Mouse (Mus musculus) limb, embryonic 10.5 days (tissue): ENCODE measurements at regions not wholly inside any gene's neighbourhood (a gene's known extent, or its start where the extent isn't known, plus 50 kb on each side); places are given as distances from the start of the nearest gene placed in this dataset.
"Not testable (repeated sequence)": the region's sequence is repeated elsewhere in the genome, so short reads cannot be mapped to it uniquely, and the experiment has no call there.

Source experiments
- DNase-seq: peaks from one replicate; pipeline ENCODE4 v3.0.0-alpha.2; 2017; ENCODE audit warnings: low spot score
- H3K27ac ChIP-seq: fragments of 300-500 bp; sonication (generic); 2 replicates; pipeline ENCODE4 v1.5.1; 2016; ENCODE audit warnings: mild to moderate bottlenecking
- H3K27me3 ChIP-seq: fragments of 300-500 bp; sonication (generic); 2 replicates; pipeline ENCODE4 v1.6.1; 2016; ENCODE audit warnings: low read depth, mild to moderate bottlenecking; ENCODE audit not compliant: poor library complexity, severe bottlenecking
- H3K36me3 ChIP-seq: fragments of 300-500 bp; sonication (generic); 2 replicates; pipeline ENCODE4 v1.6.1; 2016; ENCODE audit warnings: mild to moderate bottlenecking, moderate library complexity
- H3K4me1 ChIP-seq: fragments of 300-500 bp; sonication (generic); 2 replicates; pipeline ENCODE4 v1.6.1; 2016
- H3K4me3 ChIP-seq: fragments of 300-500 bp; sonication (generic); 2 replicates; pipeline ENCODE4 v1.5.1; 2016; ENCODE audit warnings: mild to moderate bottlenecking, moderate library complexity
- H3K9me3 ChIP-seq: fragments of 300-500 bp; sonication (generic); replicated peaks from 2 replicates; pipeline ENCODE4 v1.6.1; 2016; ENCODE audit warnings: mild to moderate bottlenecking
- WGBS: fragments of 180-500 bp; shearing (Covaris S2); methylation state at CpG from one replicate; pipeline ENCODE4 v1.1.7; 2016; 5-methylcytosine and 5-hydroxymethylcytosine counted together

- no peak for DNase-seq
- WGBS = 84% methylated on average over 1 of the region's 1 CpGs
- H3K27ac ChIP-seq = no peak overlapping the region
- no peak overlapping the region for H3K4me3 ChIP-seq
- H3K27me3 ChIP-seq = no peaks in the 10 kb centered on the region
- no peaks in the 10 kb centered on the region for H3K9me3 ChIP-seq
- H3K4me1 ChIP-seq = no peaks in the 10 kb centered on the region
- no peaks in the 10 kb centered on the region for H3K36me3 ChIP-seq
These were observed 294.4 kb upstream of the Nr5a2 start for GRCm38 (mm10) chr1:137254634-137255033.

GRCm38 (mm10) chr1:137227098-137227485 is 266.8 kb upstream of the Nr5a2 start:
- H3K4me3 ChIP-seq = no peak overlapping the region
- H3K4me1 ChIP-seq = no peaks in the 10 kb centered on the region
- H3K27ac ChIP-seq = no peak overlapping the region
- DNase-seq = no peak
- peaks cover 19% of the 10 kb centered on the region for H3K27me3 ChIP-seq
- 91% methylated on average over 4 of the region's 4 CpGs for WGBS
- no peaks in the 10 kb centered on the region for H3K9me3 ChIP-seq
- no peaks in the 10 kb centered on the region for H3K36me3 ChIP-seq

GRCm38 (mm10) chr1:137226479-137227097 is 266.3 kb upstream of the Nr5a2 start:
- H3K27ac ChIP-seq = no peak overlapping the region
- peaks cover 4% of the 10 kb centered on the region for H3K4me1 ChIP-seq
- 79% methylated on average over 6 of the region's 6 CpGs for WGBS
- H3K36me3 ChIP-seq = no peaks in the 10 kb centered on the region
- H3K4me3 ChIP-seq = no peak overlapping the region
- H3K9me3 ChIP-seq = no peaks in the 10 kb centered on the region
- no peak for DNase-seq
- H3K27me3 ChIP-seq = peaks cover 19% of the 10 kb centered on the region

- WGBS = 36% methylated on average over 3 of the region's 3 CpGs
- DNase-seq = peak; percentile 37
- Histone ChIP-seq H3K27ac (no peak overlapping the region), H3K4me1 (peaks cover 14% of the 10 kb centered on the region), H3K4me3 (no peak overlapping the region), H3K9me3 (no peaks in the 10 kb centered on the region), H3K36me3 (no peaks in the 10 kb centered on the region), H3K27me3 (peaks cover 24% of the 10 kb centered on the region)
These were observed 265.2 kb upstream of the Nr5a2 start for GRCm38 (mm10) chr1:137225418-137225817.

- peaks cover 31% of the 10 kb centered on the region for H3K27me3 ChIP-seq
- no peak for DNase-seq
- H3K36me3 ChIP-seq = no peaks in the 10 kb centered on the region
- 55% methylated on average over 10 of the region's 10 CpGs for WGBS
- no peak overlapping the region for H3K4me3 ChIP-seq
- no peak overlapping the region for H3K27ac ChIP-seq
- no peaks in the 10 kb centered on the region for H3K9me3 ChIP-seq
- peaks cover 28% of the 10 kb centered on the region for H3K4me1 ChIP-seq
These were observed 262.8 kb upstream of the Nr5a2 start for GRCm38 (mm10) chr1:137223052-137223451.

DNA sequence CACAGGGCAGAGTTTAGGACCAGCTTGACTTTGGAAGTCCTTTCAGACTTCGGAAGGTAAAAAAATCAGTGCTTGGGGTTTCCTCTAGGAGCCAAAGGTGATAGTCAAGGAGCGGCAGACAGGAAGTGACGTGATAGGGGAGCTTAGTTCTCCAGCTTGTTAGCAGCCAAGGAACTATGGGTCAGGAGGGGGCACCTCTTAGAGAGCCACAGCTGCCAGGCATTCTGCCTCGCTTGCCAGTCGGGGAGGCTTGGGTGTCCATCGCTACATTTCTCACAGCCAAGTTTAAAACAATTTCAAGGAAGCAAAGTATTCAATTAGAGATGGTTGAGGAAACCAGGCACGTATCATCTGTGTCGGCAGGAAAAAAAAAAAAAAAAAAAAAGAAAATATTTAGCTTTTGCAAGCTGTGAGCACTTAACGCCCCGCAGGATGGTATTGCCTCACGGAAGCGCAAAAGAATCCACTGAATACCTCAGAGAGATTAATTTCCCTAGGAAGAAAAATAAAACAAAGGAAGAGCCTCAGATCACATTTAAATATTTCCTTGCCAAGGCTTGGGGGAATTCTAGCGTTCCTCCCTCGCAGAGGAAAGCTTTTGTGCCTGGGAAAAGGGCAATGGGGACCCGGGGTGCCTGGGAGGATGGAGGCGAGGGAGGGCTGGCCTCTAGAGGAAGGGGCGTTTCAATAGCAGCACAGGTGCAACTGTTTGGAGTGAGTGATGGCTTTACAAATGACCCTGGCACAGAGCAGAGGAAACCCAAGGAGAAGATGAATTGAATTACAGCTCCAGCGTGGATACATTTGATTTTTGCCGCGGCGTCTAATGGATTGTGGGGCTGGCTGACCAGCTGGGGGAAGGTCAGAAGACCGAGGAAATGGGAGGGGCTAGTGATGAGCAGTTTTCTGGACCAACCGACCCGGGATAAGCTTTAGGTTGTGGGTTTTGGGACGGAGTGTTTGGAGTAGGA is 261.1 kb upstream of the Nr5a2 start:
- H3K27me3 ChIP-seq = peaks cover 34% of the 10 kb centered on the region
- H3K4me3 ChIP-seq = peak overlapping the region; percentile 38
- H3K9me3 ChIP-seq = no peaks in the 10 kb centered on the region
- H3K27ac ChIP-seq = 0 out of 2 replicates have a peak overlapping the region, but pooled peaks have one; percentile 28
- H3K36me3 ChIP-seq = no peaks in the 10 kb centered on the region
- peaks cover 28% of the 10 kb centered on the region for H3K4me1 ChIP-seq
- WGBS = 16% methylated on average over 25 of the region's 25 CpGs
- peak; percentile 48 for DNase-seq

DNA sequence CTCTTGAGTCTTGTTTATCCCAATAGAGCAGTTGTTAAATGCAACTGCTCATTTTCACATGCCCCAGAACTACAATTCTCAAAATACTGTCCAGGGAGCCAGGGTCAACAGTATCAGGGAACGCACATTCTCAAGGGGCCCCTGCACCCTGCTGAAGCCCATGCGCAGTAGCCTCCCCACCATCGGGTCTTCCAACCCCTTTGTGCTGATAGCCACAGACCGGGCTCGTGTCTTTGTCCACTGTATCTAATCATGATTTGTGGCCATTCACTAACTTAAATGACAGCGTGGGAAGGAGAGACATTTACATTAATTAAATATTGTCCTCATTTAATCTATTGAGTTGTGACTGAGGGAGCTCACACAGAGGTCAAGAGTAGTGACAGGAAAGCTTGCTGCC is 260.0 kb upstream of the Nr5a2 start:
- no peaks in the 10 kb centered on the region for H3K36me3 ChIP-seq
- 89% methylated on average over 6 of the region's 6 CpGs for WGBS
- H3K27ac ChIP-seq = no peak overlapping the region
- no peak overlapping the region for H3K4me3 ChIP-seq
- DNase-seq = no peak
- H3K4me1 ChIP-seq = peaks cover 28% of the 10 kb centered on the region
- no peaks in the 10 kb centered on the region for H3K9me3 ChIP-seq
- peaks cover 34% of the 10 kb centered on the region for H3K27me3 ChIP-seq

- peak; percentile 41 for DNase-seq
These were observed 258.4 kb upstream of the Nr5a2 start for GRCm38 (mm10) chr1:137218611-137219010.

GRCm38 (mm10) chr1:137218096-137218495 is 257.8 kb upstream of the Nr5a2 start:
- 77% methylated on average over 4 of the region's 4 CpGs for WGBS
- no peak overlapping the region for H3K27ac ChIP-seq
- DNase-seq = peak; percentile 34
- no peaks in the 10 kb centered on the region for H3K36me3 ChIP-seq
- H3K27me3 ChIP-seq = peaks cover 23% of the 10 kb centered on the region; the same call in 1 of the 2 replicates
- no peak overlapping the region for H3K4me3 ChIP-seq
- H3K9me3 ChIP-seq = no peaks in the 10 kb centered on the region
- H3K4me1 ChIP-seq = peaks cover 28% of the 10 kb centered on the region

More at GRCm38 (mm10) chr1:137218611-137219010, 258.4 kb upstream of the Nr5a2 start:
- Histone ChIP-seq H3K9me3 (no peaks in the 10 kb centered on the region), H3K4me1 (peaks cover 28% of the 10 kb centered on the region), H3K27me3 (peaks cover 25% of the 10 kb centered on the region; the same call in 1 of the 2 replicates), H3K4me3 (no peak overlapping the region), H3K36me3 (no peaks in the 10 kb centered on the region), H3K27ac (peak overlapping the region; percentile 22; the same call in 1 of the 2 replicates)
- 70% methylated on average over 11 of the region's 11 CpGs for WGBS

DNA sequence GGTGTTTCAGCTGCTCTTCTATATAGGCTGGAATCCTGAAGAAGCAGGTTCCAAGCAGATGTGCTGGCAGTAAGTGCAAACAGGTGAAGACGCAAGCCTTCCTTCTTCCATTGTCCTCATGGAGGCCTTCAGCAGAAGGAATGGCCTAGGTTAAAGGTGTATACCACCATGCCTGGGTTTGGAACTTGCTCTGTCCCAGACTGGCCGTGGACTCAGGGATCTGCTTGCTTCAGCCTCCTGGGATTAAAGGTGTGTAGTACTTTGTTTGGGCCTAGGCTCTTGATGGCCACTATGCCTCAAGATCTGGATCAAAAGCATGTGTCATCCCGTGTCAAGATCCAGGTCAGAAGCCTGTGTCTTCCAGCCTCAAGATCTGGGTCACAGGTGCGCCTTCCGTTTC is 257.0 kb upstream of the Nr5a2 start:
- WGBS = 93% methylated on average over 5 of the region's 5 CpGs
- Histone ChIP-seq H3K9me3 (no peaks in the 10 kb centered on the region), H3K27me3 (0 out of 2 replicates have a peak, but pooled peaks cover 15% of the 10 kb centered on the region), H3K4me1 (peaks cover 28% of the 10 kb centered on the region), H3K36me3 (no peaks in the 10 kb centered on the region), H3K4me3 (no peak overlapping the region), H3K27ac (no peak overlapping the region)
- DNase-seq = no peak

DNA sequence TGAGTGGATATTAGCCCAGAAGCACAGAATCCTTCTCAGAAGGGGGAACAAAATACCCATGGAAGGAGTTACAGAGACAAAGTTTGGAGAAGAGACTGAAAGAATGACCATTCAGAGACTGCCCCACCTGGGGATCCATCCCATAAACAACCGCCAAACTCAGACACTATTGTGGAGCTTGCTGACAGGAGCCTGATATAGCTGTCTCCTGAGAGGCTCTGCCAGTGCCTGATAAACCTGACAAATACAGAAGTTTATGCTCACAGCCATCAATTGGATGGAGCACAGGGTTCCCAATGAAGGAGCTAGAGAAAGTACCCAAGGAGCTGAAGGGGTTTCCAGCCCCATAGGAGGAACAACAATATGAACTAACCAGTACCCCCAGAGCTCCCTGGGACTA is 254.1 kb upstream of the Nr5a2 start:
- not testable (repeated sequence) for DNase-seq

GRCm38 (mm10) chr1:137213717-137214116 is 253.5 kb upstream of the Nr5a2 start:
- H3K27ac ChIP-seq = no peak overlapping the region
- no peaks in the 10 kb centered on the region for H3K36me3 ChIP-seq
- no peak overlapping the region for H3K4me3 ChIP-seq
- no peak for DNase-seq
- 90% methylated on average over 5 of the region's 5 CpGs for WGBS
- peaks cover 5% of the 10 kb centered on the region for H3K4me1 ChIP-seq
- no peaks in the 10 kb centered on the region for H3K9me3 ChIP-seq
- 0 out of 2 replicates have a peak, but pooled peaks cover 3% of the 10 kb centered on the region for H3K27me3 ChIP-seq

More for the DNA sequence above, 254.1 kb upstream of the Nr5a2 start:
- H3K36me3 ChIP-seq, H3K27me3 ChIP-seq, H3K4me3 ChIP-seq, H3K9me3 ChIP-seq, H3K27ac ChIP-seq: not testable (repeated sequence)
- whole genome bisulfite sequencing = 92% methylated on average over 1 of the region's 1 CpGs
- H3K4me1 ChIP-seq = peaks cover 11% of the 10 kb centered on the region

GRCm38 (mm10) chr1:137212856-137213255 is 252.6 kb upstream of the Nr5a2 start:
- 86% methylated on average over 3 of the region's 3 CpGs for WGBS

More at GRCm38 (mm10) chr1:137212856-137213255, 252.6 kb upstream of the Nr5a2 start:
- Histone ChIP-seq H3K4me3 (no peak overlapping the region), H3K36me3 (no peaks in the 10 kb centered on the region), H3K9me3 (no peaks in the 10 kb centered on the region), H3K27ac (no peak overlapping the region), H3K4me1 (no peaks in the 10 kb centered on the region), H3K27me3 (0 out of 2 replicates have a peak, but pooled peaks cover 3% of the 10 kb centered on the region)
- DNase-seq = no peak
